Mouse (Mus musculus) kidney, adult 2 months (tissue): ENCODE results near the gene Nudt21. TPM values are rescaled to one million over a fixed set of nuclear protein-coding genes. Genes with fewer than 3 reads are reported as not detected.

ENCODE experiments used
- DNase-seq: peaks from one replicate; pipeline ENCODE4 v3.0.0; 2021
- H3K27ac ChIP-seq: fragments of 200-500 bp; 2 replicates; pipeline ENCODE4 v1.5.1; 2012; ENCODE audit warnings: low read depth, low read length, control low read depth, inconsistent platforms; ENCODE audit not compliant: insufficient read depth
- H3K27me3 ChIP-seq: fragments of 200-500 bp; replicated peaks from 2 replicates; pipeline ENCODE4 v1.6.1; 2012; ENCODE audit warnings: mild to moderate bottlenecking, moderate library complexity, low read length, inconsistent platforms; ENCODE audit not compliant: control insufficient read depth, insufficient read depth
- H3K36me3 ChIP-seq: fragments of 200-500 bp; 2 replicates; pipeline ENCODE4 v1.6.1; 2012; ENCODE audit warnings: mild to moderate bottlenecking, moderate library complexity, low read length, inconsistent platforms; ENCODE audit not compliant: control insufficient read depth, insufficient read depth
- H3K4me1 ChIP-seq: fragments of 200-500 bp; 2 replicates; pipeline ENCODE4 v1.6.1; 2011; ENCODE audit warnings: low read length; ENCODE audit not compliant: control insufficient read depth, insufficient read depth
- H3K4me3 ChIP-seq: fragments of 200-500 bp; 2 replicates; pipeline ENCODE4 v1.5.1; 2011; ENCODE audit warnings: mild to moderate bottlenecking, low read depth, low read length, control low read depth; ENCODE audit not compliant: insufficient read depth
- CTCF ChIP-seq: fragments of 200-500 bp; conservative IDR thresholded peaks from 2 replicates; pipeline ENCODE4 v1.5.1; 2011; ENCODE audit warnings: low read depth, mild to moderate bottlenecking, control low read depth, low read length, moderate library complexity, mixed read lengths; ENCODE audit not compliant: insufficient read depth, insufficient read length
- POLR2A ChIP-seq: fragments of 200-500 bp; IDR thresholded peaks from one replicate; pipeline ENCODE4 v1.6.1; 2011; ENCODE audit warnings: low read depth, low read length, control low read depth
- WGBS: fragments of 180-500 bp; shearing (Covaris S2); methylation state at CpG from one replicate; pipeline ENCODE4 v1.1.7; 2018; 5-methylcytosine and 5-hydroxymethylcytosine counted together
- polyA plus RNA-seq: library from polyadenylated mRNA; depleted of rRNA; stranded (reverse); fragments of >200 nt; gene quantifications from 2 replicates; pipeline ENCODE4 v1.2.3, GENCODE M21; 2012

Nudt21 gene
- polyA plus RNA-seq, 1 experiment: 22.1 TPM

DNA sequence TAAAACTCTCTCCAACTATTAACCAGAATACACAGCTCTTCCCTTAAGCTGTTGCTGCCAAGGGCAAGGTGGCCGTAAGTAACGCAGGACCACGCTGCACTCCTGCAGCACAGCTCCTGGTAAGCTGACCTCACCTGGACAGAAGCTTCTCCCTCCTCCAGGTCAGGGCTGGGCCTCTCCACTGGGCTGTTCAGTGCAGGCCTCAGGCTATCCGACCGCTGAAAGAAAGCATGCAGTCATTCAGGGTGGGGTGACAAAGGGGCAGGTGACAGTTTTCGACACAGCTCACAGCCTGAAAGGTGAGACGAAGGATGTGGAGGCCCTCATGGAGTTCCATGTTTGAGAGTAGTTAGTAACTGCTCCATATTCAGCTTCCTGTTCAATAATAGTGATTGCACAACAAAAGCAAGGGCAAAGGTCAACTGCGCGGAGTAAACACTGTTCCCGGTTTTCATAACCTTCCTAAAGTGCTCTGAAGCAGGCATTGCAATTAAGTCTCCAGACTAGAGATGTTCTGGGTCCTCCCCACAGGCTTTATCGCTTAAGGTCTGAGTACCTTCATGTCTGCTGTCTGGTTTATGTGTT lies 62.1 kb downstream of the Nudt21 start:
- no peak overlapping the region for H3K4me3 ChIP-seq
- TF ChIP-seq CTCF (no peak), POLR2A (no peak)
- WGBS: 76% methylated on average over 11 of the region's 11 CpGs
- H3K36me3 ChIP-seq: peaks cover 3% of the 10 kb centered on the region
- peak; percentile 65 for DNase-seq
- H3K27me3 ChIP-seq: no peaks in the 10 kb centered on the region
- 0 out of 2 replicates have a peak, but pooled peaks cover 2% of the 10 kb centered on the region for H3K4me1 ChIP-seq
- no peak overlapping the region for H3K27ac ChIP-seq

DNA sequence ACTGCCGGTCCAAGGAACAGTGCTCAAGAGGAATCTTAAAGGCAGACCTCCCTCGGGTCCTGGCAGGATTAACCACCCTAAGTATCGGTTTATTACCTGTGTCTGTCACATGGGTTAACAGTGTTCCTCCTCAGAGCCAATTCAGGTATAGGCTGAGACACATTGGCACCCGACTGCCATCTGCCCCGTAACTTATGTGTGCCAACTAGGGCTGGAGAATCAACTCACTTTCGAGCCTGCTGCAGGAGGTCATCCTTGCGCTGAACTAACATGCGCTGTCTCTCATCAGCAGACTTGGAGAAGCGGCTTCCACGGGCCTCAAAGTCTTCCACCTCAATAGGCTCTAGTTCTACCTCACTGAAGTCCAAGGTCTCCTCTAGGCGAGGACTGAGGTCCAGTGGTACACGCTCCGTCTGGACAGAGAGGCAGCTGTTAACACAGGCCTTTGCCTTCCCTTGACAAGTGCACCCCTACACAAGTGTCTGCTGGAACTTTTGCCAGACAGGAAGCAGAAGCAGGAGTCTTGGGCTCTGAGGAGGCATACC lies 62.9 kb downstream of the Nudt21 start:
- 84% methylated on average over 13 of the region's 13 CpGs for WGBS
- TF ChIP-seq CTCF (no peak), POLR2A (no peak)
- no peak overlapping the region for H3K27ac ChIP-seq
- 0 out of 2 replicates have a peak, but pooled peaks cover 2% of the 10 kb centered on the region for H3K4me1 ChIP-seq
- H3K4me3 ChIP-seq: no peak overlapping the region
- no peaks in the 10 kb centered on the region for H3K27me3 ChIP-seq
- DNase-seq: no peak
- peaks cover 3% of the 10 kb centered on the region for H3K36me3 ChIP-seq

DNA sequence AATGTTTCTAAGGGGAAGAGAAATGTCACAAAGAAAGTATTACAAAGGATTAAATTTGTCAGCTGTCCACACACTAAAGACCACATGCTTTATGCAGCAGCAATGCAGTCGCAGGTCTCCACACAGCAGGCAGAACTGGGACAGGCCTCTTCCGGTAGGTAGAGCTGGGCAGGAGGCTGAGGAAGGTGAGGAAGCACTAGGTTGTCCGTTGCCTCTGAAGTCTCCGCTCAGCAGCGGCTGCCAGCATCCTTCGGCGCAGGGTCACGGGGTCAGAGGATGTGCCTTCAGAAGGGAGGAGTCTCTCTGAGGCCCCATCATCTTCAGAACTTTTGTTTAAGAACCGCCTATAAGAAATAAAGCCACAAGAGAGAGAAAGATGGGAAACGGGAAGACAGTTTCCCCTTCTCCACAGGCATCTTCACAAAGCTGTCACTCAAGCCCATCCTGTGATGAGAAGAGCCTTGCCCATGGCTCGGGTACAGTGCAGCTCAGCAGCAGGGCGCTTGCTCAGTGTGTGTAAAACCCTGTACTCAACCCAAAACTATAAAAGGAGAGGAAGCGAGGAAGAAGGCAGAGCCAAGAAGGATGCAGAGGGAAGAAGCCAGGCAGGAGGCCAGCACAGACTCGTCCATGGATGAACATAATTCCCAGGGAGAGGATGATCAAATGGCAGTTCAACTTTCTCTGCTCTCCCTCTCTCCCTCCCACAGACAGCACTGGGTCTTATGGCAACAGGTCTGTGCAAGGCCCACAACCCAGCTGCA lies 63.7 kb downstream of the Nudt21 start:
- no peak overlapping the region for H3K4me3 ChIP-seq
- no peak for DNase-seq
- H3K36me3 ChIP-seq: peaks cover 3% of the 10 kb centered on the region
- 0 out of 2 replicates have a peak, but pooled peaks cover 2% of the 10 kb centered on the region for H3K4me1 ChIP-seq
- WGBS: 73% methylated on average over 14 of the region's 14 CpGs
- H3K27ac ChIP-seq: no peak overlapping the region
- no peak for TF ChIP-seq CTCF
- TF ChIP-seq POLR2A: no peak
- no peaks in the 10 kb centered on the region for H3K27me3 ChIP-seq

DNA sequence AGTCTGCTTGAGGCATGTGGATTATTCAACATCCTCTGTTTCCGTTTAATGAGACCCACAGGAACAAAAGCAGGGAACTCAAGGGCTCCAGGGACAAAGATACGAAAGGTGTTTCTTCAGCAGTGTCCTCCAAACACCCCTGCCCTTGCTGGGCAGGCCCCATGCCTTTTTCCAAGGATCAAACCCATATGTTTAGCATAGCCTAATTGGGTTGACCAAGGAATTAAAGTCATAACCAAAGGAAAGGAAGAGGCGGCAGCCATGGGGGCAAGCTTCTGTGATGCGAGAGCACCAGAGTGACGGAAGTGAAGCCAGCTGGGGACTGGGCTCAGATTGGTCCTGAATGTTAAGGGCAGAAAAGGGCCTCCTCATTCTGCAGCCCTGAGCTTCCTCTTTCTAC lies 64.6 kb downstream of the Nudt21 start:
- DNase-seq: no peak
- WGBS: 93% methylated on average over 5 of the region's 5 CpGs
- Histone ChIP-seq H3K27me3 (no peaks in the 10 kb centered on the region), H3K4me1 (0 out of 2 replicates have a peak, but pooled peaks cover 2% of the 10 kb centered on the region), H3K4me3 (no peak overlapping the region), H3K36me3 (peaks cover 3% of the 10 kb centered on the region), H3K27ac (no peak overlapping the region)
- TF ChIP-seq POLR2A (no peak), CTCF (no peak)

DNA sequence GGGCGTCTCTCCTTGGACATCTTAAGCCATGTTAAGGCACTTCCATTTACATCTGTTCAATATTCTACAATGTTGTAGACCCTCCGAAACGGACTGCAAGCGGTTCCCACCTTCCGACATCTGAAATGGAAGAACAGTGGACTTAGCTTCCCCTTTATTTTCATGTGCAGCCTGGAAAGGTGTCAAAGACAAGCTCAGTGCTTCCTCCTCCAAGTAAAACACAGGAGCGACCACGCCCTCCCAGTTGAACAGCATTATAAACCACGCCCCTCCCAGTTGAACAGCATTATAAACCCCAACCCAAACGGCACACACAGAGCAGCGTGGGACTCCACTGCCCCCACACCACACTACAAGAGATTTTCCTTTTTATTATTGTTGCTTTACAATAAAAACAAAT lies 65.4 kb downstream of the Nudt21 start:
- H3K27ac ChIP-seq: no peak overlapping the region
- H3K27me3 ChIP-seq: no peaks in the 10 kb centered on the region
- peaks cover 3% of the 10 kb centered on the region for H3K36me3 ChIP-seq
- TF ChIP-seq POLR2A (no peak), CTCF (no peak)
- 83% methylated on average over 10 of the region's 10 CpGs for WGBS
- H3K4me1 ChIP-seq: 0 out of 2 replicates have a peak, but pooled peaks cover 2% of the 10 kb centered on the region
- DNase-seq: no peak
- no peak overlapping the region for H3K4me3 ChIP-seq

DNA sequence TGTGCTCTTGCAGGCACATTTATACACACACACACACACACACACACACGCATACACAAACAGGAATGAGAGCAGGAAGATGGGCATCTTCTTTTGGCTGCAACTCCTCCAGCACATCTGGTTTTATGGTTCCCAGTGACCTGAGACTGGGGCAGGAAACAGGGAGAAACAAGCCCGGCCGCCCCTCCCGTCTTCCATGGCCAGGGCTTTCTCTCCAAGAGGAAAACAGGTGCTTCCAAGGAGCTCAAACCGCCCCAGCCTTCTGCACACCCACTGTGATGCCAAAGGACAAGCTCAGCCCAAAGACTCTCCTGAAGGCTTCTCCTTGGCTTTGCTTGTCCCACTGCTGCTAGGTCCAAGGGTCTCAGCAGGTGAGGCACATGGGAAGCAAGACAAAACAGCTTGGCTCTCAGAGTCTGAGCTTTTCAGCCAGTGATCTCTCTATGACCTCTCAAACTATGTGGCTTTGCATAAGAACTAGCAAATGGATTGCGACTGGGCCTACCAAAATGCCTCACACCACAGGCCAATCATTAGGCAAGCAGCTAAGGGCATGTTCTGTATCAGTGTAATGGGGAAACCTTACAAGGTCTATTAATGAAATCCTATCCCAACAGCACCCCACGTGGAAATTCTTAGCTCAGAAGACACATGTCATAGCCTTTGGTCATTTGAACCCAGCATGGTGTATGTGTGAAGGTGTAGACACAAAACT lies 67.0 kb downstream of the Nudt21 start:
- H3K27me3 ChIP-seq: no peaks in the 10 kb centered on the region
- no peak overlapping the region for H3K27ac ChIP-seq
- 57% methylated on average over 7 of the region's 7 CpGs for WGBS
- no peak for DNase-seq
- H3K36me3 ChIP-seq: peaks cover 3% of the 10 kb centered on the region
- TF ChIP-seq CTCF: no peak
- no peak for TF ChIP-seq POLR2A
- H3K4me3 ChIP-seq: no peak overlapping the region
- no peaks in the 10 kb centered on the region for H3K4me1 ChIP-seq
